Mouse (Mus musculus): ENCODE data around the gene Kit. TPM values are rescaled to one million over a fixed set of nuclear protein-coding genes. Genes with fewer than 3 reads are reported as not detected.

Kit gene
- polyA plus RNA-seq, 2 experiments from 2014 or later = 2.1 to 4.1 TPM

DNA sequence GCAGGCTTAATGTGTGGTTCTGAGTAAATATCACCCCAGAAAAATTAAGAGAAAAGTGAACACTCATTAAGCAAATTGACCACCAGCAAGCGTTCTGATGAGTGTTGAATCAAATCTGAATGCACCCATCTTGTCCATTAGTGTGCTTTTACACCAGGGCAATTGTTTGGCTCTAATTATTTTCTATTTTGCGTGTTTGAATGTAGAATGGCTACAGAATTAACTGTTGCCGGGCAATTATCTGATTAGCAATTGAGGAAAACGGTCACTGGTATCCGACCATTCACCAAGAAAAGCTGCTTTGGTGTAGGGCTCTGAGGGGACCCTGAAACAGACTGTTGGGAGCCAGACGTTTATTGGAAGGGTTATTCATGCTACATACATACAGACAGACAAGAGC, 16.2 kb downstream of the Kit start:
- no peak for ATAC-seq

DNA sequence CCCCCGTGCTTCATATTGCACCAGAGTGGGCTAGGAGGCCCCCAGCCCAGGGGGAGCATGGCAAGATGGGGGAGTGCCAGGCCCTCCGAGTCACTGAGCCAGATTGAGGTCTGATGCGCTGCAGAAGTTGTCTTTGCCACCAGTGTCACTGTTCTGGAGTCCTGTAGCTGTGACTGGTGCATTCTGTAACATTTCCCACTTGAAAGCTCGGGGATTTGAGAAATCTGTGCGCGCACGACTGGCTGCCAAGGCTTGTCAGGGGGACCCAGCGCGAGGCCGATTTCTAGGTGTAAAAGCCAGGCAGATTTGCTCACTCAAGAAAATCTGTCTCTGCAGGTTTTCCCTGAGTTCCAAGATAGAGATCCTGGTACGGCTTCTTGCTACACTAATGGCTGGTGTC, 16.9 kb downstream of the Kit start:
- ATAC-seq = no peak

DNA sequence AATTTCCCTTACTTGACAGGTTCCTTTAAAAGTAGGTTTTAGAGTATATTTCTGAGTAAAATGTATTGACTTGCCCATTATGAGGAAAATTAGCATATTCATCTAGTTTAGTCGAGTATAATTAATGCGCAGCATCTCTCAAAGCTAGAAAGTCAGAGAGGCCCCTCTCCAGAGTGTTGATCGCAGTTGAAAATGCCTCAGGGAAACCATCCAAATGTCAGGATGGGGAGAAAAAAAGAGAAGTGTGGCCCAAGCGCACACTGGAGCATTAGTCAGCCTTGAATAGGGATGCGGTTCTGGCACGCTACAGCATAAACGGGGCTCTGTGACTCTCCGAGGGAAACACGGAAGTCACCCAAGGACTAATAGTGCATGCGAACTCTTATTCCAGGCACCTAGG, 20.6 kb downstream of the Kit start:
- no peak for ATAC-seq

DNA sequence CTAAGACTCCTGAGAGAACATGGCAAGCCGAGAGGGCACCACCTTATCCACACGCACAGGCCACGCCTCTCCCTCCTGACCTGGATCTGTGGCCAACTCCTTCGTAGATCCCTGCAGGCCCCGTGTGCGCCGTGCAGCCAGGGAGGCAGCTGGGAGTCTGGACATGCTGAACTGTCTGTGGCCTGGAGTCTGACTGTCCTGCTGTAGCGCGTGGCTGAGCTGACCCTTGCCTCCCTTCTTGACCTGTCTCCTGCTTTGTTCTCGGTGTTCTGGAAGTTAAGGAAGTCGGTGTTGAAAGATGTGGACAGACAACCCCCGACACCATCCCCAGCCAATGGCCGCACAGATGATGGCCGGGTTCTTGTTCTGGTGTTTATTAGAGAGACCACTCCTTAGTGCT, 21.5 kb downstream of the Kit start:
- no peak for ATAC-seq

DNA sequence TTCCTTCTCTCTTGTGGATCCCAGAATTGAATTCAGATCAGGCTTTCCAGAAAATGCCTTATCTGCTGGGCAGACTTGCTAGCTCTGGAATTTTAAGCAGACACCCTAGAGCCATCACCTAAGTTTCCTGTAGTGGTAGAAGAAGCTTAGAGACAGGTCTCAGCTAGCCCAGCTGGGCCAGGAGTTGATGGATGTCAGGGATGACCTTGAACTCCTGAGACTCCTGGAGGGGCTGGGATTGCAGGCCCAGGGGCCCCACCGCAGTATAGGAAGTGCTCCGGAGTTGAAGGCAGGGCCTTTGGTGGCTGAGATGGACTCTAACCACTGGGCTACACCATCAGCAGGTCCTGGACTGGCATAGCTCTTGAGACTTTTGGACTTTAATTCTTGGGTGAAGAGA, 22.6 kb downstream of the Kit start:
- no peak for ATAC-seq

DNA sequence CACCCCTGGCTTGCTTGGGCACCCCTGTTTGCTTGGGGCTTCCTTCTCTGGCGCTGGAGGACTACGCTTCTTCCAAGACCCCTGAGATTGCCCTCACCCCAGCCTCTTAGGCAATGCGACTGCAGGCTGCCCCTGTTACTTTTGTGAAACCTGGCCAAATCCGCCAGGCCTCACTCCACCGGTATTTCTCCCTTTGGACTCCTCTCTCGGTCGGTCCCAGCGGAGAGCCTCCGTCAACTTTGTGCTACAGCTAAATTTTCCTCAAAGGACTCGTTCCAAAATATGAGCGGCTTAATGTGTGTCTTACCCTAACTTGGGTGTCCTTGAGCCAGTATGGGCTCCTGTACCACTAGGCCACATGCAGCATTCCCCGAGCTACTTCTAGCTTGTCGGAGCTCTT, 23.8 kb downstream of the Kit start:
- ATAC-seq = no peak

DNA sequence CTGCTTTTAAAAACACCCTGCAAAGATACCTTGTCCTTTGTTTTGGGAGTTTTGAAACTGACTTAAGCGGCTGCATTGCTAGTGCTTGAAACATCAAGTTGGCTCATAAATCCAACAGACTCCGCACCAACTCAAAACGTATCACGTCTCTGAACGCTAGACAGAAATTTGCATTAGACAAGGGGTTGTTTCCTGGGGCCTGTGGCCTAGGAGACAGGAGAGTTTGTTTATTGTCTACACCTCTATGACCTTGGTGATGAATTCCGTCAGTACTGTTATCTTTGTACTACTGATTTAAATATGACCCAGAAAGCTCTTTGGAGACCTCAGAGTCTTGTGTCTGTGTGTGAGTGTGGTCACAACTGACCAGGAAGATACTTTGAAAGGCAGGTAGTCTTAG, 25.3 kb downstream of the Kit start:
- no peak for ATAC-seq

DNA sequence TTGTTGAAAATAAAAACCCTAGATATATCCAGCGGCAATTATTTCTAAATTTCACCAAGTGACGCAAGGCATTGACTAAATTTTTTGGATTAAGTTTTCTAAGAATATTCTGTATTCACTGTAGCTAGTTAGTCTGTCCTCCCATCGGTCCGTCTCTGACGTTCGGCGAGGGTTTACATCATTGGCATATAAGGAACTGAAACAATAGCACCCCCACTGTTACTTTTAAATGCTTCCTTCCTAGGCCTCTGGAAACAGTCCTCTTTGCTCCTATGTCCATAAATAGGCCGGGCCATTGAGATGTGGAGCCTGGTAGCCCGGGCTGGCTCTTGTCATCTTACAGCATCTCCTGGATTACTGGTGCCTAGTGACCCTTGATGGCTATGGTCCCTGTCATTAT, 29.5 kb downstream of the Kit start:
- ATAC-seq = no peak

DNA sequence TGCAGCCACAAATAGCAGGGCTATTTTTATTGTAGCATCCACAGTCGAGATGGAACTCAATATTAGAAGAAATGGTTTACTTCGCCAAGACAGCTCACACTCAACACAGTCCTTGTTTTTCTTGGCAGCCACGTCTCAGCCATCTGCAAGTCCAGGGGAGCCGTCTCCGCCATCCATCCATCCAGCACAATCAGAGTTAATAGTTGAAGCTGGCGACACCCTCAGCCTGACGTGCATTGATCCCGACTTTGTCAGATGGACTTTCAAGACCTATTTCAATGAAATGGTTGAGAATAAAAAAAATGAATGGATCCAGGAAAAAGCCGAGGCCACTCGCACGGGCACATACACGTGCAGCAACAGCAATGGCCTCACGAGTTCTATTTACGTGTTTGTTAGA, 32.2 kb downstream of the Kit start:
- ATAC-seq = no peak

DNA sequence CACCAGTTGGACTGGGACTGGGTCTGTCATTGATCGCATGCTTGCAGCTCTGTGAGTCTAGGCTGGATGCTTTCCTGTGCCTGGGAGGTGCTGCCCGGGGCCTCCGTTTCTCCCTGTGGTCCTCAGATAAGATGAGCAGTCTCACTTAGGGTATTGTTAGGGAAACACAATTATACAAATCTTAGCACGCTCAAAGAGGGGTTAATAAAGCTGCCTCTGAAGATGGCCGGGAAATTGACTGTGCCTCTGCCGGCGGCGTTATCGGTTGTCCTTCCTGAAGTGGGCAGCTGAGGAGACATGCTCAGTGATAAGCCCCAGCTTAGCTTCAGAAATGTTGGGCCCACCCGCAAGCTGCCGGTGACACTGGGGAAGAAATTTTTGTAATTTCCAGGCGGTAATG, 33.3 kb downstream of the Kit start:
- ATAC-seq = no peak

DNA sequence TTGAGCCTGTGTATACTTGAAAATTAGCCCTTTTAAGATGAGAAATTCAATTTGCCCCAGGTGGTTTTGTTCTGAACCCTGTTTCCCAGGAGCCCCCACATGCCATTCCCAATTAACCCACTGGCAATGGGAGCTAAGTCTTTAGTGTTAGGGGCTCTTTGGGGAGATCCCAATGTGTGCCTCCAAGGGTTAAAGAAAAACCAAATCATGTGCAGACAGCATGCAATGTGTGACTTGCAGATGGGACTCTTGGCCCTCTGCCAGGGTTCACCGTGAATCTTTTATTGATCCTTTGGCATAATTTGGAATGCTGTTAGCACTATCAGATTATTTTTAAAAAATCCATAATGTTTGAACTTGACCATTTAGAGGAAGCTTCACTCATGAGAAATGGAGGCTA, 37.7 kb downstream of the Kit start:
- no peak for ATAC-seq

DNA sequence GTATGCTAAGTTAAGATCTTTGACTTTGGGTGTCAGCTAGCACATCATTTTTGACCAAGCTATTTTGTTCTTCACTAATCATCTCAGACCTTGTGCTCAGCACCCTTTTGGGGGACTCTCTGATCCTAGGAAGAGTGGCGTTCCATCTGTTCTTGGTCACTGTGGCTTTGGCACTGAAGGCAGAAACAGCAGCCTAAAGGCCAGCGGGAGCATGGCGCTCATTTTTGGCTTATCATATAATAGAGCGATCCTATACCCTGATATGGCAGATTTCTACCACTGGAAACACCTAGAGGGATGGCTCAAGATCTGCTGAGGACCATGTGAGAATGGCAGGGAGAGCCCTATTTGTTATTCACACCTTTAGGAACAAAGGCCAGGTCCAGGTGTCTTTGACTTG, 38.2 kb downstream of the Kit start:
- ATAC-seq = no peak

DNA sequence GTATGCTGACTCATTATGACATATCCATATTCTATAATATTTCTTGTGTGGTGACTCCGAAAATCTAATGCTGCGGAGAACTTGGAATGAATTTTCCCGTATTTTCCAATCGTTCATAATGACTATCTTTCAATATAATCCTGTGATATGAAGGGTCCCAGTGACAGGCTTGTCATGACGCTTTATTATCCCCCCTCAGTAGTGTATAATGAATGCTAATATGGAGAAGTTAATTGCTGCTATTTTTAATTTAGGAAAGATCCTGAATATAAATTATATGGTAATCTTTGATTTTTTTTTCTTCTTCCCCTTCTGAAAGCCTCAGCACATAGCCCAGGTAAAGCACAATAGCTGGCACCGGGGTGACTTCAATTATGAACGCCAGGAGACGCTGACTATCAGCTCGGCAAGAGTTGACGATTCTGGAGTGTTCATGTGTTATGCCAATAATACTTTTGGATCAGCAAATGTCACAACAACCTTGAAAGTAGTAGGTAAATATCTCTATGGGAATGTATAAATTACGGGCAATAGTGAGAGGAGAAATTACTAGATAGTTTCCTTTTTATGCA, 40.4 kb downstream of the Kit start:
- ATAC-seq = no peak

DNA sequence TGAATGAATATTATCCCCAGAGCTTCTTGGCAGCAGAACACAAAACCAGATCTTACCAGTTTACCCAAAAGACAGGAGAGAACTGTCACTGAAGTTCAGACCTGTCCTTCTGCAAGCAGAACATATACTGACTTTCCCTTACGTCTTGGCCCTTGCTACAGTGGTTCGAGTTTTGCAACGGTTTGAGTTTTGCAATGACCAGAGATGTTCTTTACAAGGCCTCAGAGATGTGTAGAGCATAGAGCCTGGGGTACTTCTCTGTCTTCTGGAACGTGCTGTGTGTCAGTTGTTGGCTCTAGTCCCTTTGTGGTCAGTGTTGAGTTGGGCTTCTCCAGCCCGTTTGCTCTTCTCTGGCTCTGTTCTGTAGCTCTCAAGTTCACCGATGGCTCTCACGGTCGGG, 40.9 kb downstream of the Kit start:
- ATAC-seq = no peak

DNA sequence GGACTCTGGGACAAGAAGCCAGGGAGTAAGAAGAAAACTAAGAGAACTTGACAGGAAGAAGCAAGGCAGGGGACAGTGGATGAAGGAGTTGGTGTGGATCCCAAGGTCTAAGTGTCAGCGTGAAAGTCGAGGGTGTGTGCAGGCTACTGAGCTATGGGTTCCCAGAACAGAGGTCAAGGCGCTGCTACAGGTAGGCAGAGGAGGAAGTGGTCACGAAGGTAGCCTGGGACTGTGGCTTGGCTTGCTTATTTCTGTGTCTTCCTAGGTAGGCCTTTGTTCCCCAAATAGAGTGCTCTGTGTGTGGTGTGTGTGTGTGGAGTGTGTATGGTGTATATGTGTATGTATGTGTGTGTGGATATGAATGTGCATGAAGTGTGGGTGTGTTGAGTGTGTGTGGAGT, 47.7 kb downstream of the Kit start:
- ATAC-seq = no peak

DNA sequence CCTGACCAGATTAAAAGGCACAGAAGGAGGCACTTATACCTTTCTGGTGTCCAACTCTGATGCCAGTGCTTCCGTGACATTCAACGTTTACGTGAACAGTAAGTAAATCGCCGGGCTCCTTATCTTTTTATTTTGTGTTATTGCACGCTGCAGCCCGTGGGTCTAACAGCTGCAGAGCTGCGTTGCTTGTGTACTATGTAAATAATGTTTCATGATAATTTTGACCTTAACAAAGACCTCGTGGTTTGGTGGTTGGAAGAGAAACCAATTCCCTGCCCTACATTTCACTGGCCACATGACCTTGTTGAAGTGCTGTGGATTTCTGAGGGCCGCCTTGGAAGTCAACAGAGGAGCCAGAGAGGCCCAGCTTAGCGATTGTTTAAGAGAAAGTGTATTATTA, 48.3 kb downstream of the Kit start:
- ATAC-seq = no peak

DNA sequence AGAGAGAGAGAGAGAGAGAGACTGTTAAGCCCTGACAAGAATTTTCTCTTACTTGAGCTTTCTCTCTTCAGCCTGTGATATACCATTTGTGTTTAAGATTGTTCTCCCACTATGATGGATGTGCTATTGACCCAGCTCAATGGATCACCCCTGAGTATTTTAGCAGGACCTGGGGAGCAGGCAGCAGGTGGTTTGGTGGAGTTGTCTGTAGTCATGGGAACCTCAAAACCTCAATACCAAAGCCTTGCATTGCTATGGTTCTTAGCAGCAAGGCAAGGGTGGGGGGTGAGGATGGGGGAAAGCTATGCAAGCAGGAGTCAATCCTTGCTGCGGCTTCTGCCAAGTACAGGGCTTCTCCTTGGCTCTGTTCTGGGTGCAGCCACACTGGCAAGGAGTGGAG, 48.8 kb downstream of the Kit start:
- no peak for ATAC-seq

DNA sequence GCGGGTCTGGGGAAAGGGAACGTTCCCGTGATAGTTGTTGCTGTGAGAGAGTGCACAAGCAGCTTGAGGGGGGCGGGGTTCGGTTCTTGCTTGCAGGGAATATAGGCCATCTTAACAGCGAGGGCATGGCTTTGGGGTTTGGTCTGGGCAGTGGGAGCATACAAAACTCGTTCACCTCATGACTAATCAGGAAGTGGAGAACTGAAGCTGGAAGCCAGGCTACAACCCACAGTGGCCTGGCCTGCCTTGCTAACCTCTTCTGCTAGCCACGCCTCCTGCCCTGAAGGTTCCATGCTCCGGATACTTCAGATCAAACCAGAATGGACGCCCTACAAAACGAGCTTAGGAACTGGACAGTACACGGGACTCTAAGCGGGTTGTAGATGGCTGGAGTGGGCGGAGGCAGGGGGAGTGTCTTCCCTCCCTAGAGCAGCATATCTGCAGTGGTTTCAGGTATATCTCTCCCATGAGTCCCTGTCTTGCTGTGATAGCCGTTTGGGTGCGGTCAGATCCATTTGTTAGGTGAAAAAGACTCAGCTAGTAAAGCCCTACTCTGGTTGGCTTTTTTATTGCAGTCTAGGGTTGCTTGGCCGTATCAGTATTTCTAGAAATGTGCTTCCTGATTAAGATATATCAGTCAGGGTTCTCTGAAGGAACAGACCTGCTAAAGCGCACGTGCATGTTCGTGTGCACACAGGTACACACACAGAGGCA, 49.4 kb downstream of the Kit start:
- no peak for ATAC-seq

DNA sequence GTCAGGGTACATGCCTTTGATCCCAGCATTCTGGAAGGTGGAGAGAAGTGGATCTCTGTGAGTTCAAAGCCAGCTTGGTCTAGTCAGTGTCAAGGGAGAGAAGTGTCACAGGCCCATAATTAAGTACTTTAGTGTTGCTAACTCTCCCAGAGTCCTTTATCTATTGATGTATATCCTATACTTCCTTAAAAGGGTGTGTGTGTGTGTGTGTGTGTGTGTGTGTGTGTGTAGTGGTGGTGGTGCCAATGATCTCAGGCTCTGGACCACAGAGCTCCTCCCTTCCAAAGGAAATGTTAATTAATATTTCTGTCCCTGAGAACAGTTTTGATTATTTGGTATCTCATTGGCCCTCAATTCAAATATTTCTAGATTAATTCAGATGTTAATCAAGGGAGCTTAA, 50.3 kb downstream of the Kit start:
- ATAC-seq = no peak

DNA sequence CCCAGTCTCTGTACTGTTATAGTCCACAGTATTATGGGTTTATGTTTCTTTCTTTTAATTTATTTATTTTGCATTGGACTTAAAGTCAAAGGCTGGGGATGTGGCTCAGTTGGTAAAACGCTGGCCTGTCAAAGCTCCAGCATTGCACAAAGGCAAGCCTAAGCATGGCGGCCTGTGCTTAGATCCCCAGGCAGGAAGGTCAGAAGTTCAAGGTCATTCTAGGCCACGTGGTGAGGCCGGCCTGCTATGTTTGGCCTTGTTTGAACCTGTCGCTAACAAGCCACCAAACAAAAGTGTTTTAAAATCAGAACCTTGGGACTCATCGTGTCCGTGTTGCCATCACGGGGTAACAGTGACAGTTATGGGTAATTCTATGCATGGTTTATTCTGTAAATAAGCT, 51.6 kb downstream of the Kit start:
- no peak for ATAC-seq

DNA sequence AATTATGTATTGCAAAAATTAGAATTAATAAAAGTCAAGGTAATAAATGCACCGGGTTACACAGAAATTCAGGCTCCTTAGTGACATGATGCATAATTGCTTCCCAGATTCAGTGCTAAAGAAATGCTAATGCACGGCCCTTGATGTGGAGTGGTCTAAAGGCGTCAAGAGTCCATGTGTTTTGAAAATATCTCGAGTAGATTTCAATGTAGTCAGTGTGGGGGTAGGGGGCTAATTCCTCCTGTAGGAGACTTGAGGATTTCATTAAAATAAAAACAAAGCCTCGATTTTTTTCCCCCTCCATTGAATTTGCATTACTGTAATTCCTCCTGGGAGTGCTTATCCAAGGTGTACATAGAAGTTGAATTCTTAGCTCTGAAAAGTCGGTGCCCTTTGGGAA, 52.0 kb downstream of the Kit start:
- ATAC-seq = no peak

DNA sequence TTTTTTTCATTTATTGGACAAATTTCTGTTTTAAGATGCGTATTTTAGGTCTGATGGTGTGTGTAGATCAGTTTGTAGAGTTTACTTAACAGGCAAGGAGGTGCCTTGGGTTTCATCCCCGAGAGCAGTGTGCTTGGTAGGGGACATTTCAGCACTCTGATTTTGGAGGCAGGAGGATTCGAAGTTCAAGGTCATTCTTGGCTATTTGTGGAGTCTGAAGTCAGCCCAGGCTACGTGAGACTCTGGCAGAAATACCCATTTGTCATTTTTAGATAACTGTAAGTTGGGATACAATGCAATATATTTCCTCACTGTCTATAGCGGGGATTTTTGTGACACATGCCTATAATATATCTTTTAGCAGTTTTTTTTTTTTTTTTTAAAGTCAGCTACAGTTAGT, 57.5 kb downstream of the Kit start:
- no peak for ATAC-seq

DNA sequence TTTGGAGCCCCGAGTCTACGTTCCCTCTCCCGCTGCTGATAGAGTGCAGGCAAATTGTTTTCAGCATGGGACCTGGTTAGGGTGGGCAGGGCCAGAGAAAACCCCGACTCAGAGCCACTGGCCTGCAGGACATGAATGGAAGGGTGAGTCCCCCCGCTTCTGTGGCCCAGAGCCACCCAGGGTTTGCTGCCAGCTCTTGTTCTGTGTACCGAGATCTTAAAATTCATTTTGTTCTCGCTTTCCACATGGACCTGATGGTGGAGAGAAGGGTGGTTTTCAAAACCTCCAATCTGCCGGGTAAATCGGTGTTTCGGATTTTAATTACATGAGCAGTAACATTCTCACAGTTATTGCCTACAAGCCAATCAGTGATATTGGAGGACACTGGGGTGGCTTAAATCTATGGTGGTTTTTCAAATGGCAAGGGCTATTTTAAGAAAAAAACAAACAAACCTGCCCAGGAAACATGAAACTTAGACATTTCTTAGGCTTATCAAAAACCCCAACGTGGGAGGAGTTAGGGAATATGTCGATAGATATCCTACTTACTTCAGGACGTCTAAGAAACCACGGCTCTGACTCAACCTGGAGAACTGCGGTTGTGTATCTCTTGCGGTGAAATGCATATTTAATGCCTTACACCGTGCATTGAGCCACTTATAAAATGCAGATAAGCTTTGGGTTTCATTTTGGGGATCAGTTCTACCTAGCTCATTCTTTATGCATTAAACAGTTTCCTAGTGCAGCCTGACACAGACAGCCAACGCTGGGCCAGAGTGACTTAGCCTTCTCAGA, 58.3 kb downstream of the Kit start:
- ATAC-seq = no peak

DNA sequence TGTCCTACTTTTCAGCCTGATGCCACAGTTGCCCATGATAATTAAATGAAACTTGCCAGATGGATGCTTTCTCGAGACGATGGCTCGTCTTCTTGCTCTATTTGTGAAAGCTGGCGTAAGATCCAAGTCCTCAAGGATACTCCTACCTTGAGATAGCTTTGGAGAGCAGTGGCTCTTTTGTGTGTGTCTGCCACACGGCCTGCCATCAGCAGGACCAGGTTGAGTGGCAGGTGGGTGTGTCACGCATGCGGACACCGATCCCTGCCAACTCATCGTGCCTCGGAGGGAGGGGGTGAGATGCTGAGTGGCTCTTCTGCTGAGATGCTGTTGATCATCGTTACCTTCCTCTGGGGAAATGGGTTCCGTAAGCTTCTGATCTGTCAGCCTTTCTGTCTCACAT, 60.7 kb downstream of the Kit start:
- no peak for ATAC-seq
